Mouse (Mus musculus): ENCODE measurements around the gene Ano6.

Gene Ano6

DNA sequence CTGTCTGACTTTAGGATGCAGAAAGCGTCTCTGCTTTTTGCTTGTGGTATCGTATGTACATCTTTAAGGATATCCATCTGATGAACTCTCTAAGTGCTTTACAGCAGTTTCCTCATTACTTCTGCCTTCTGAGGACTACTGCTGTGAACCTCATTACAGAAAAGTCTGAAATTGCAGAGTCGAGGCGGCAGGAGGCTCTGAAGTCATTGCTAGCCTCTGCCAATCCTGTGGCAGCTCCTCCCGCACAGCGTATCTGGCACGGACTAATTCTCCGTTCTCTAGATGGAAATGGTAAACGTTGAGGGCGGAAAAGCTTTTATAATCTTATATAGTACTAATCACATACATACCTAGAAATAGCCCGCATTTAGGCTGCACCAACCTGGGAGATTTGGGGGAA lies 144.5 kb downstream of the Ano6 start:
- no peak for DNase-seq

DNA sequence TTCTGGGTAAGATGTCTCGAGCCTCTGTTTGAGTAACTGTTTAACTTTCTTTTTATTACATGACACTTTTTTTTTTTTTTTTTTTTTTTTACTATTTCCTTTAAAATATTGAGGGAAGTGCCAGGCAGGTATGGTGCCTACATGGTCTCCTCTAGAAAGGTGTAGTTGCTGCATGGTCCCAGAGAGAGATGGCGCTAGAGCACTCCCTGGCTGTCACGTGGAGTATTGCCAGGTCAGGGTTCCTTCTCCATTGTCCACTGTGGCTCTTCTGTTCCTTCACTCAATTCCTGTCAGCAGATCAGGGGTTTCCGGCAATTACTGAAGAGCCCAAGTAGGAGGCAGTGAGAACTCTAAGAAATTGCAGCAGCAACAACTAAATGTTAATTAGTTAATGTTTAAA lies 152.8 kb downstream of the Ano6 start:
- DNase-seq = peak; percentile 45

DNA sequence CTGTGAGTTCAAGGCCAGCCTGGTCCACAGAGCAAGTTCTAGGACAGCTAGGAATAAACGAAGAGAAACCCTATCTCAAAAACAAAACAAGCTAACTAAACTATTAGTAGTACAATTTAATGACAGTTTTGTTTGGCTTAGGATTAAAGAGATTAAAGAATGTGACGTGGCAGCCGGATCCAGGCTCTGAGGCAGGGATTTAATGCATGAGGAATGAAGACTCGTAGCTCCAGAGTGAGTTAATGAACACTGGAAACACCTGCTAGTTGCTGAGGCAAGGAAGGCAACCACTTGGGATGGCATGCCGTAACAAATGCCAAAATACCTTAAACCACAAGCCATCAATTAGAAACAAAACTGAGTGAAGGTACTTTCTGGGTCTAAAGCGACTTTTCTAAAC lies 153.7 kb downstream of the Ano6 start:
- DNase-seq = no peak

DNA sequence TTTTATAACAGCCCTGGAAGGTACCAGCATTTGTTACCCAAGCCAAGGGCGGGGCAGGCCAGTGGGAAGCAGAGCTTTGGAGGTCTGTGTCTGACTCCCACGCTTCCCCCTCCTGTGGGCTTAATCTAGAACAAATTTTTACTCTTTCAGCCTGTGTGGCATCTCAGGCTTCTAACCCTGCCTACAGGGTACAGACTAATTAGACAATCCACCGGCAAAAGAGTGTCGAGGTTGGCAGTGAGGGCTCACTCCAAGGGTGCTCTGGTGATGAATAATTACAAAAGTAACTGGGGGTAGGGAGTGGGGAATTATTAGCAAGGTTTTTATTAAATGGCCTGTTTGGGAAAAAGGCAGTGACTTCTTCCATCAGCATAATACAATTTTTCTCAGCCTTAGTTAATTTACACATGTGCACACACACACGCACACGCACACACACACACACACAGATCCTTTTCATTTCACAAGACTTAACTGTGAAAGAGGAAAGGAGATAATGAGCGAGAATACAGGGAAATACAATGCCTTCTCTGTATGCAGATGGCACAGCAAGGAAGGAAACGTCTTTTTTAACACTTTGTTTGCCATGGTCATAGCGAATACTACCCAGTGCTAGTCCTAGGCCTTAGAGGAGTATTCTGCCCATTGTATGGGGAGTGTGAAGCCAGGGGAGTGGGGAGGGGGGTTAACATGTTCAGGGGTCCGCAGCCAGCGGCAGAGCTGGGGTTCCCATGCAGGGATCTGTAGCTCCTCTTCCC lies 155.5 kb downstream of the Ano6 start:
- no peak for DNase-seq

DNA sequence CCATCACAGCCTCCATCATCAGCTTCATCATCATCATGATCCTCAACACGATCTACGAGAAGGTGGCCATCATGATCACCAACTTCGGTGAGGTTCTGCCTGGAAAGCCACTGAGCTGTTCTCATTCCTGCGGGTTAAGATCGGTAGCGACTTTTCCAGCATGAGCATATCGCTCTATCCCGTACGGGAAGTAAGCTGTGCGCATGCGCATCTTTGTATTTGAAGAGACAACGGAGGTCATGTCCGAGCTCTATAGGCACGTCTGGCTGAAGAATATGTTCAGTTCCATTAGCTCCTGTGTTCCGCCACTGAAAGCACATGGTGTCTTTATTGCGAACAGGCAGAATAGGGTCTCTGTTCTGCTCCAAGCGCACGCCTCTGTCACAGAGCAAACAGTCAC lies 157.8 kb downstream of the Ano6 start:
- no peak for DNase-seq

DNA sequence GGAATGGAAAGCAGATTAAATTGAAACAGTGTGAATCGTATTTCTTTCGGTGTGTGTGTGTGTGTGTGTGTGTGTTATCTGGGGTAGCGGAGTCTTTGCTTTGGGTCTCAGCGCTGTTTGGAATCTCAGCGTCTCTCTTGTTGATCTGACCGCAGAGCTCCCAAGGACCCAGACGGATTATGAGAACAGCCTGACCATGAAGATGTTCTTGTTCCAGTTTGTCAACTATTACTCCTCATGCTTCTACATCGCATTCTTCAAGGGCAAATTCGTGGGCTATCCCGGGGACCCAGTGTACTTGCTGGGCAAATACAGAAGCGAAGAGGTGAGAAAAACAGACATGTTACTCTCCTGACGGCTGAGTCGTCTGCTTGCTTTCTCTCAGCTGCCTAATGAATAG lies 158.7 kb downstream of the Ano6 start:
- DNase-seq = no peak

DNA sequence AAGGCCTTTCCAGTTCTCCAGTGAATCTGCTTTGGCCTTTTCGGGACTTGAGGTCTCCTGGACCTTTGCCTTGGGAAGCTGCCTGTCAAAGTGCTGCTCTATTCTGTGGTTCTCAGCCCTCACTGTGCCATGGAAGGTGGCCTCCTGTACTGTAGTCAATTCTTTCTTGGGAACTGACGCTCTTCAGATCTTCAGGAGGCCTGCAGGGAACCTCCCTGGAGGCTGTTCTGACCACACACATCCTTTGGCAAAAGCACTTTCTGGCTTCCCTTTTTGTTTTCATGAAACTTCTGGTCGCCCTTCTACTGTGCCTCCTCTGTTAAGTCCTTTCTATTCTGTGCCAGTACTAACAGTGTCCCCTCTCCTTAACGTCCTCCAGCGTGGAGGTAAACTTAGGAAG lies 160.9 kb downstream of the Ano6 start:
- no peak for DNase-seq

DNA sequence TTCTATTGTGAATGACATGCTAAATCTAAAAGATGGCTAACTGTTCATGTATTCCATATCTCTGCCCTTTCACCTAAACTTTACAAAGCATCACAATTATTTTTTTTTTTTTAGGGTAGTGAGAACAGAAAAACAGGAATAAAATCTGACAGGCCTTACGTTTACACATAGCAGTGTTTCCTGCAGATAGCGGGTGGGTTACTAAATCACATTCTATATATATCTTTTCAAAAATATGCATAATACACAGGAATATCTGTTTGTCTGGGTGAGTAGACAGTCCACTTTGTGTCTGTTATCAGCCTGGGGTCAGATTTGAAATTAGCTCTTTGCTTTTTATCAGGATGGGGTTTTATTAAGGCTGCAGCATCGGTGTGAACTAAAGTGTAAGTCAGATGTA lies 166.0 kb downstream of the Ano6 start:
- no peak for DNase-seq

DNA sequence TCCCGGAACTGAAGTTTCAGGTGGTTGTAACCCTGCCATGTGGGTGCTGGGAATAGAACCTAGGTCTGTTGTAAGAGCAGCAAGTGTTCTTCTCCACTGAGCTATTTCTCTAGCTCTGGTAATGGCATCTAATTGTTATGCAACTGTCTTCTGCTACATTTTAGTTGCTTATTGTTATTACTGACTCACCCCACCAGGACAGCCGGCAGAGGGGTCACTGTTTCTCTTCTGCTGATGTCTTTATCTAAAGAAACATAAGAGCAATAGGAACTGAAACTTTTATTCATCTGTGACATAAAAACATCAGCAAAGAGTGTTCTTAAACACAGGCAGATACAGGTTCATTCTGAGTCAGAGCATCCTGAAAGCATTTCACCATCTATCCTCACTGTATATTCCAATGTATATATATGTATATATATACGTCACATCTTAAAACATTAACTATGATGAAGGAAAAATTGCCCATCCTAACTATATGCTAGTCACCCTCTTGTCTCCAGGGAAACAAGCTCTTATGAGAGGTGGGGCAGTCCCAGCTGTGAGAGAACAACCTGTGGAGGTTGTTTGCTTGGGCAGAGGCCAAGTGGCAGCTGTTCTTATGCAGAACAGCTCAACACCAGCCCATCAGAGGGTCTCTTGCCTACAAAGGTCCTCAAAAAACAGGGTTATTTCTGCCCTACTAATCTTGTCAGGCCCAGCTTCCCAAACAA lies 171.9 kb downstream of the Ano6 start:
- DNase-seq = no peak

DNA sequence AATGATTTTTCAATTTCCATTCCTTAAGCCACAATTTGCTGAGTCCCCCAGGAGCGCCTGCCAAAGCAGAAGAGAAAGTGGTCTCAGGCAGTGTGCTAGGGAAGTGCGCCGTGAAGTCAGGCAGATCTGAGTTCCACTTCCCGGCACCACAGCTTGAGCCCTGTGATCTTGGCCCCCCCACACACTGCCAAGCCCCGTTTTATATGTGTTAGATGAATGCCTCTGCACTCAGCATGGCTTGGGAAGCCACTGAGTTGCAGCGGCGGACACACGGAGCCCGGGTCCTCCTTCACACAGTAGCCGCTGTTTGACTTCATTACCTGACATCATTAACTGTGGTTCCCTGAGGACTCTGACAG lies 172.5 kb downstream of the Ano6 start:
- no peak for DNase-seq

DNA sequence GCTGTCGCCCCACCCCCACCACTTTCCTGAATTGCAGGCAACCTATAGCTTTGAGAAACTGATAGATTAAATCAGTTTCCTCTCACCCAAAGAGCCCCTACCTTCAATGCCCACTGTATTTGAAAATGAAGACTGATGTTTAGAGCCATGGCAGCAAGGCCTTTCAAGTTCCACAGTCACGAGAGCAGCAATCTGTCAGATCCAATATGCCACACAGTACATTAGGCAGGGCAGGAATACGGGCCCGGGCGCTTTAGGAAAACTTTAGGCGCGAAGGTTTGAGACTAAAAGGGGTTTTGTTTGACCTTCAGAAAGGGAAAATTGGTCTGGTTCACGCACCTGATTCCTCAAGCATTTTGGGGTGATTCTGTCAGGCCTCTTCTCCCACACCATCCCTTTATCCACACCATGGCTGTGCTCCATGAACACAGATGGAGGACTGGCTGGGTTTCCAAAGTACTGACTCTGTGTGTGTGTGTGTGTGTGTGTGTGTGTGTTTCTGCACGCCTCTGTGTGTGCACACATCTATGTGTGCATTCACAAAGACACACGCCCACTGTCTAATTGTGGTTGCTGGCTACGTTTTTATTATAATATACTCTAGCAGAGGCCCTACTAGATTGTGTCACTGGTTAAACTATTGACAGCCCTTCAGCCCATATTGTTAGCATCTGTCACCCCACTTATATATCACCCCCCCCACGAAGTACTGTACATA lies 173.0 kb downstream of the Ano6 start:
- no peak for DNase-seq

DNA sequence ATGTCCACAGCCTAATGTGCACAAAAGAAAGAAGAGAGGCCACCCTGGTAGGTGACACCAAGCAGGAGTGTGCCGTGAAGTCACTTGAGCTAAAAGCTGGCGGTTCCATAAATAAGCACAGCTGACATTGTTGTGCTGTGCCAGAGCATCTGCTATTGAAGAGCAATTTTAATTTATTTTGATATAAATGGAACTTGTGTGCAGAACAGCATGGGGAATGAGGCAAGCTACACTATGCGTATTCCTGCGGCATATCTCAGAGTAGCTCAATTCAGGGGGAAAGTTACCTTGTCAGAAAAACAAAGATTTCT lies 173.6 kb downstream of the Ano6 start:
- no peak for DNase-seq

DNA sequence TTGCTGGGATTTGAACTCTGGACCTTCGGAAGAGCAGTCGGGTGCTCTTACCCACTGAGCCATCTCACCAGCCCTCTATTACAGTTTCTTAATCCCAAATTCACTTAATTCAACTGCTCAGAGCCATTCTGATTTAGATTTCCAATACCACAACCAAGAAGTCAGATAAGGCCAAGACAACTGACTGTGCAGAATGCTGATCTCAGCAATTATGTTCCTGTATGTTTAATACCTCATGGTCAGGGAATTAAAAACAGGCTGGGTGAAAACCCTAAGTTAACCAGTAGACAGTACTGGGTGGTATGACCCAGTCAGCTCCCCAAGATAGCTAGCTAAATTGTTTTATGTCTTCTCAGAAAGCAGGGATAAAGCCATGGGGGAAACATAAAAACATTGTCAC lies 176.3 kb downstream of the Ano6 start:
- DNase-seq = no peak

DNA sequence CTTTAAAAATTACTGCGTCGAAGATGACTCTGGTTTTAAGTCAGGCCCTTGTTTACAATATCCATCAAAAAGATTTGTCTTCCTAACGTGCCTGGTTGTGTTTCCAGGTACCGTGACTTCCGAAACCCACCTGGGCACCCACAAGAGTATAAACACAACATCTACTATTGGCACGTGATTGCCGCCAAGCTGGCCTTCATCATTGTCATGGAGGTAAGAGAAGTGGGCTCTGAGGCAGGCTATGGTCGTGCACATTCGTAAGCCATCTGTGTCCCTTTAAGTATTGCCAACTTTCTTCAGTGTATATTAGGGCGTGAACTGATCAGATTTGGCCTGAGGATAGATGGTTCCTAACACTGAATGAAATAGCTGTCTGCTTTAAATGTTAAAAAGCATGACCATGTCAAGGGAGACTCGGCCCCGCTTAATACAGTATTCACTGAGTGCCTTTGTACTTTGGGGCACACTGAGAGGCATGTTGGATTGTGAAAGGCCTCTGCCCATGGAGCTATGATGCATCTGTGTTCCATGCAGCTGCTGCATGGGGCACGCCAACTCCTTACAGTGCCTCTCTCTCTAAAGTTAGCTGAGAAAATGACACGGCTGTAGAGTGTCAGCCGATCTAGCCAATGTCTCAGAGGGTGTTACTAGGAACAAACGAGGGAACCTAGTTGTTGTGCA lies 177.0 kb downstream of the Ano6 start:
- DNase-seq = no peak

DNA sequence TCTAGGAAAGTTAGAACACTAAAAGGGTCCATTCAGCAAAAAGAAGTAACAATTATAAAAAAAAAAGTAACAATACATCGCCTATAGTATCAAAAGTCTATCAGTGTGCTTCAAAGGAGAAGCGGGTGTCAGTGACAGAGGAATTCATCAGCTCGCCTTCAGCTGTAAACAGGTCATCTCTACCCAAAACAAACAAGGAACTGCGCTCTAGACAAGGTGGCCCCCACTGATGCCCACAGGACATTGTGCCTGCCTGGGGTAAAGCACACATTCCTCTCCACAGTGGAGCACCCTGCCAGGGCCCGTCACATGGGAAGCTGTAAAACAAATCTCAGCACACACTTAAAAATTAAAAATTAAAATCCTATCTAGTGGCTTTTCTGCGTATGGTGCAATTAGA lies 179.0 kb downstream of the Ano6 start:
- no peak for DNase-seq

DNA sequence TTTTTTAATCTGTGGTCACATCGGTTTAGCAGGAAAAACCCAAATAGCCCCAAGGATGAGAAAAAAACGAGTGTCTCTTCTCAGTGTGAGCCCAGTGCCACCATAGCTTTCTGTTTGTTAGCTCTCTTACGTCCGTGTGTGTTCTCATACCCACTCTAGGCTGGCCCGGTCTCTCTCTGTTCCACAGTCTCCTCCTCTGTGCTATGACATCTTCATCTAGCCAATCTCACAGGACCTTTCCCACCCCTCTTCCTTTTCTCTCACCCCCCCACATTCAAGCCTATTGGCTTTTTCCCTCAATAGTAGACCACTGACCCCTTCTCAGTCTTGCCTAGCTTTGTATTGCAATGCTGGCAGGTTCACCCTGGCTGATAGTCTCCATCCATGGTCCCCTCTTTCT lies 179.5 kb downstream of the Ano6 start:
- DNase-seq = no peak

DNA sequence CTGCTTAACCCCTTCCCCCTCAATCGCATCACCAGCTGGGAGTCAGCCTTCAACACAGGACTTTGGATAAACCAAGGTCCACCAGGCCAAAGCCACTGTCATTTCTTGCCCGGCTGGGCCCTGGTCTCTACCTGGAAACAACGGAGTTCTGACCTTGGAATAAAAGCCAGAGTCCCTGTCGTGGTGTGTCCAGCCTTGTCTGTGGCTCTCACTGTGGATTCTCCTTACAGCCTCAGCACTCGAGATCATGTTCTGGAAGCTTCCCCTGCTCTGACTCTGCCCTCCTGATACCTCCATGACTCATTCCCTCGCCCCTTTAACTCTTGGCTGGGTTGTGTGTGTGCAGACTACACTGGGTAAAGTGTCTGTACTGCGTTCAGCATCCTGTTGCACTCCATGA lies 180.0 kb downstream of the Ano6 start:
- DNase-seq = no peak

DNA sequence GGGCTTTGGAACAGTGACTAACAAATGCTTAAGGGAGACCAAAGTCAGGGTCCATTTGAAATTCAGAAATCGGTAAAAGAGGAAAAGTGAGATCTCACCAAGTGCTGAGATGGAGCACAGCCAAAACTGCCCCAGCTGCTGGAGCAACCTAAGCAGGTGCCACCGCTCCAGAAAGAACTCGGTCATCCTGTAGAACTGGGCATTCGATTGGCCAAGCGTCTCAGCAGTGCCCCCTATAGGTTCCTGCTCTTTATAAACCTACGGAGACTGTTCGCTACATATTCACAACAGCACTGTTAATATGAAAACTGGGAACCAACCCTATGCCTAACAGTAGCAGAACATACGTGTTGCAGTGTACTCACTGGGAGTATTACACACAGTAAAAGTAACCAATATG lies 180.7 kb downstream of the Ano6 start:
- DNase-seq = no peak

DNA sequence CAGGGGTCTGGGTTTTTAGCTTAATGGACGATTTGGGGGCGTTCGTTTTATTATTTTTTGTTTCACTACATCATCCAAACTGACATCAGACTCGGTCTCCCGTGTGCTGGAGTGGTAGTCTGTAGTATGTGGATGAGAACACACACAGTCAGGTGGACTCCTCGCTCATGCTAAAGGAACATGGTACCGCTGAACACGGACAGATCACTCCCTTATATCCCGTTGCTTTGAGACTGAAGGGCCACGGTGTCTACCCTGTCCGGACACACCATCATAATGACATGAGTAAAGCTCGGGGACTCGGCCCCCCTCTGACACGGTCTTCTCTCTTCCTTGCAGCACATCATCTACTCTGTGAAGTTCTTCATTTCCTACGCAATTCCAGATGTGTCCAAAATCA lies 181.5 kb downstream of the Ano6 start:
- no peak for DNase-seq

DNA sequence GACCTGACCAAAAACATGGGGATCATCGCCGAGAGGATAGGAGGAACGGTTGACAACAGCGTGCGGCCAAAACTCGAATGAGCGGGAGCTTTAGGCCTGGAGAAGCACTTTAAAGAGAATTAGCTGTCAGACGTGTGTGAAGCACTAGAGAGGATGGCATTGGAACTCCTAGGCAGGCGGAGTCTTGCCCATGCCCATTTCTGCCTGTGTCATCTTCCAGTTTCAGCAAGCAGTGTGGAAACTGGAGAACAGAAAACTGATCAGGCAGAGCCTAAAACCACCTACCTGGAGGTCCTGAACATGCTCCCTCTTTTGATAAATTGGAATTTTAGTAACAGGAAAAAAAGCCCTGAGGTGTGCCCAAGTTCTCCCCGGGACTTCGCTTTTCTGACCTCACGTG lies 182.0 kb downstream of the Ano6 start:
- no peak for DNase-seq

DNA sequence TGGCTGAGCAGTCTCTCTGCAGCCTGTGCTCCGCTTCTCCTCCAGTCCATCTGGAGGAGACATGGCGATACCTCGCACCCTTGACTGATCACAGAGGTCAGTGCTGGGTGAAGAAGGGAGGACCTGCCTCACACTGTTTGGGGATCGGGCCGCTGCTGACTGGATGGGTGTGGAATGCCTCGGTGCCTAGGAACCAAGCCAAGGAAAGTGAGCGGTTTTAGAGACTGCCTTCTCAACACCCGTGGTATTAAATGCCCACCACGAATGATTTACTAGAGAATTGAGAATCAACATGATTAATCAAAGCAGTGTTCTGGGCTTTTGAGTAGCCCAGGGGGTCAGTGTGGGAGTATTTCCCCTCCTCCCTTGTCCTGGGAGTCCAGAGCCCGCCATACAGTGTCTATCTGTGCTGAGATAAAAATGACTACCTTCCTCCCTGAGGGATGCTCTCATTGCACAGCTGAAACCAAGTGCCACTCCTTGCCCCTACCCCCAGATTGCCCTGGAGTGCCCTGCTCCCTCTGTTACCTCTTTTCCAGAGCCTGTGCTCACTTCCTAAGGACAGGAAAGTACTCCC lies 183.5 kb downstream of the Ano6 start:
- peak; percentile 28 for DNase-seq

DNA sequence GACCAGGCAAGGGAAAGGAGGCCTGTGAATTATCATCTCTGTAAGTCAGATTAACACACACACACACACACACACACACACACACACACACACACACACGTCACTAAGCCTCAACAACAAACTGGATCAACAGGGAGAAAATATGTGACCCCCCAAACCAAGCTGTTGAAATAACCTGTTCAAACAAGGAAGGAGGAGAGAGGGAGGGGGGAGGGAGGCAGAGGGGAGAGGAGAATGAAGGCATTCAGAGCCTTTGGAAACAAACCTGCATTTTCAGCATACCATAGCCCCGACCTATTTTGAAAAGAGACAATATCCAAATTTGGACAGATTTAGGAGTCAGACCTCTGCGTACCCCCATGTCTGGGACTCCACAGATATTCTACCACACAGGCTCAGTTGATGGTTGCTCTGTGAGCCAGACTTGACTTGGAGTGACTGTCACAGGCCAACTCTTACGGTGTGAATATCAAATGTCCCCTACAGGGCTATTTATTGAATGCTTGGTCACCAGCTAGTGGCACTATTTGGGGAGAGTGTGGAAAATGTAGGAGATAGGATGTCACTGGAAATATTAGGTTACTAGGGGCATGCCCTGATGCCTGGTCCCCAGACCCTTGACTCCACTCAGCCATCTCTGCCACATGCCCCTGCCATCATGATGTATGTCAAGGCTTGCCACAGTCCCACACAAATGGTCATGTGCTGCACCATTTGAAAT lies 185.7 kb downstream of the Ano6 start:
- DNase-seq = no peak

Measured in kidney, postnatal 10 days (tissue).